Mouse (Mus musculus) G1E (cell line): ENCODE measurements at regions not wholly inside any gene's neighbourhood (a gene's known extent, or its start where the extent isn't known, plus 50 kb on each side); places are given as distances from the start of the nearest gene placed in this dataset.

Experiments
- ATAC-seq: 2 replicates; pipeline ENCODE4 v1.8.0; 2016; ENCODE audit warnings: mild to moderate bottlenecking; ENCODE audit not compliant: insufficient number of reproducible peaks, poor library complexity, low FRiP score, severe bottlenecking; ENCODE audit errors: extremely low read depth
- DNase-seq: peaks from one replicate; pipeline ENCODE4 v3.0.0; 2012; ENCODE audit warnings: low spot score
- H3K27me3 ChIP-seq: 2 replicates; pipeline ENCODE4 v1.6.1; 2012; ENCODE audit warnings: mild to moderate bottlenecking, low read length, inconsistent platforms; ENCODE audit not compliant: insufficient read depth
- H3K36me3 ChIP-seq: replicated peaks from 2 replicates; pipeline ENCODE3; 2012; ENCODE audit warnings: mild to moderate bottlenecking, inconsistent platforms
- H3K4me1 ChIP-seq: 2 replicates; pipeline ENCODE4 v1.6.1; 2012; ENCODE audit warnings: low read depth, low read length, inconsistent platforms, mixed read lengths; ENCODE audit not compliant: insufficient read depth
- H3K4me3 ChIP-seq: 2 replicates; pipeline ENCODE4 v1.5.1; 2012; ENCODE audit warnings: low read depth, mild to moderate bottlenecking, inconsistent platforms, low read length, moderate library complexity, mixed read lengths
- H3K9me3 ChIP-seq: replicated peaks from 2 replicates; pipeline ENCODE4 v1.6.1; 2012; ENCODE audit warnings: inconsistent platforms
- CTCF ChIP-seq: IDR thresholded peaks from 2 replicates; pipeline ENCODE4 v1.5.1; 2012; ENCODE audit warnings: low read depth, low read length, inconsistent platforms, mixed read lengths
- GATA1 ChIP-seq: IDR thresholded peaks from 2 replicates; pipeline ENCODE4 v1.6.1; 2012; ENCODE audit warnings: borderline replicate concordance, low read length, inconsistent platforms, mixed read lengths
- GATA2 ChIP-seq: IDR thresholded peaks from 2 replicates; pipeline ENCODE4 v1.6.1; 2012; ENCODE audit warnings: low read depth, low read length, inconsistent platforms, borderline replicate concordance
- POLR2AphosphoS5 ChIP-seq: IDR thresholded peaks from 2 replicates; pipeline ENCODE4 v1.6.1; 2012; ENCODE audit warnings: low read depth, low read length, inconsistent platforms; ENCODE audit not compliant: insufficient replicate concordance
- TAL1 ChIP-seq: conservative IDR thresholded peaks from 2 replicates; pipeline ENCODE4 v1.6.1; 2012; ENCODE audit warnings: low read depth, low read length, inconsistent platforms, mixed read lengths

- Histone ChIP-seq H3K36me3 (no peaks in the 10 kb centered on the region), H3K4me1 (no peaks in the 10 kb centered on the region), H3K4me3 (no peak overlapping the region), H3K9me3 (peaks cover 53% of the 10 kb centered on the region), H3K27me3 (no peaks in the 10 kb centered on the region)
- no peak for DNase-seq
- TF ChIP-seq CTCF (no peak), TAL1 (no peak), POLR2AphosphoS5 (no peak), GATA1 (no peak), GATA2 (no peak)
- no peak for ATAC-seq
These were observed 438.8 kb downstream of the Fgf9 start for GRCm38 (mm10) chr14:58509106-58509505.

- no peak for DNase-seq
- TF ChIP-seq GATA2 (no peak), CTCF (no peak), POLR2AphosphoS5 (no peak), TAL1 (no peak), GATA1 (no peak)
These were observed 436.1 kb downstream of the Fgf9 start for GRCm38 (mm10) chr14:58506490-58506889.

GRCm38 (mm10) chr14:58505841-58506240 is 435.5 kb downstream of the Fgf9 start:
- DNase-seq (no peak), ATAC-seq (no peak)
- peaks cover 46% of the 10 kb centered on the region for H3K9me3 ChIP-seq
- no peaks in the 10 kb centered on the region for H3K27me3 ChIP-seq
- no peak for TF ChIP-seq POLR2AphosphoS5
- H3K4me3 ChIP-seq: no peak overlapping the region
- no peaks in the 10 kb centered on the region for H3K4me1 ChIP-seq
- no peaks in the 10 kb centered on the region for H3K36me3 ChIP-seq

More at GRCm38 (mm10) chr14:58506490-58506889, 436.1 kb downstream of the Fgf9 start:
- Histone ChIP-seq H3K9me3 (peaks cover 47% of the 10 kb centered on the region), H3K27me3 (no peaks in the 10 kb centered on the region), H3K4me1 (no peaks in the 10 kb centered on the region), H3K4me3 (no peak overlapping the region), H3K36me3 (no peaks in the 10 kb centered on the region)
- no peak for ATAC-seq

GRCm38 (mm10) chr14:58502890-58503289 is 432.5 kb downstream of the Fgf9 start:
- no peaks in the 10 kb centered on the region for H3K4me1 ChIP-seq
- no peak for TF ChIP-seq GATA1
- peaks cover 48% of the 10 kb centered on the region for H3K9me3 ChIP-seq
- no peaks in the 10 kb centered on the region for H3K36me3 ChIP-seq
- H3K4me3 ChIP-seq: no peak overlapping the region
- ATAC-seq (no peak), DNase-seq (no peak)
- H3K27me3 ChIP-seq: no peaks in the 10 kb centered on the region

- H3K36me3 ChIP-seq: no peaks in the 10 kb centered on the region
- TF ChIP-seq GATA2 (no peak), GATA1 (no peak), POLR2AphosphoS5 (no peak), TAL1 (no peak), CTCF (no peak)
- ATAC-seq (no peak), DNase-seq (no peak)
- no peak overlapping the region for H3K4me3 ChIP-seq
- no peaks in the 10 kb centered on the region for H3K4me1 ChIP-seq
- no peaks in the 10 kb centered on the region for H3K27me3 ChIP-seq
- H3K9me3 ChIP-seq: peaks cover 43% of the 10 kb centered on the region
These were observed 429.7 kb downstream of the Fgf9 start for GRCm38 (mm10) chr14:58500014-58500413.

GRCm38 (mm10) chr14:58499501-58499900 is 429.2 kb downstream of the Fgf9 start:
- no peaks in the 10 kb centered on the region for H3K4me1 ChIP-seq
- no peaks in the 10 kb centered on the region for H3K36me3 ChIP-seq
- no peaks in the 10 kb centered on the region for H3K27me3 ChIP-seq
- H3K9me3 ChIP-seq: peaks cover 48% of the 10 kb centered on the region
- ATAC-seq (no peak), DNase-seq (no peak)
- H3K4me3 ChIP-seq: no peak overlapping the region
- TF ChIP-seq CTCF: no peak
- TF ChIP-seq GATA2: no peak
- no peak for TF ChIP-seq TAL1
- no peak for TF ChIP-seq GATA1
- no peak for TF ChIP-seq POLR2AphosphoS5

GRCm38 (mm10) chr14:58499071-58499470 is 428.7 kb downstream of the Fgf9 start:
- no peak for TF ChIP-seq CTCF
- no peak for TF ChIP-seq POLR2AphosphoS5
- no peak for TF ChIP-seq TAL1
- TF ChIP-seq GATA1: no peak
- TF ChIP-seq GATA2: no peak
- no peaks in the 10 kb centered on the region for H3K36me3 ChIP-seq
- no peak overlapping the region for H3K4me3 ChIP-seq
- no peak for DNase-seq
- H3K4me1 ChIP-seq: no peaks in the 10 kb centered on the region
- peaks cover 51% of the 10 kb centered on the region for H3K9me3 ChIP-seq
- ATAC-seq: no peak
- no peaks in the 10 kb centered on the region for H3K27me3 ChIP-seq
